Mouse (Mus musculus): ENCODE data around the gene Zfp57. TPM values are rescaled to one million over a fixed set of nuclear protein-coding genes. Genes with fewer than 3 reads are reported as not detected.
A peak's percentile ranks its signal among the peaks of the same experiment; 100 is the strongest.

Gene Zfp57
- total and polyA plus RNA-seq, 3 experiments = not detected

- DNase-seq (ENCODE audit: low read depth, low spot score) = peak; percentile 76
- no peaks in the 10 kb centered on the region for H3K27me3 ChIP-seq (ENCODE audit: control insufficient read depth in 1 of 2, insufficient read depth in 2 of 2, low read length in 2 of 2)
- no peaks in the 10 kb centered on the region for H3K79me2 ChIP-seq (ENCODE audit: control insufficient read depth, insufficient read depth, low read length, poor library complexity)
- H3K27ac ChIP-seq (ENCODE audit: control insufficient read depth, low read depth, low read length) = peak overlapping the region; percentile 81
- no peaks in the 10 kb centered on the region for H3K9me3 ChIP-seq (replicated peaks; ENCODE audit: insufficient read depth, low read length)
- no peak overlapping the region for H3K9ac ChIP-seq (ENCODE audit: control insufficient read depth, low read depth, low read length, poor library complexity, severe bottlenecking)
- H3K4me1 ChIP-seq (ENCODE audit: control insufficient read depth in 1 of 2, insufficient read depth in 2 of 2, low read length in 2 of 2) = peaks cover 3 to 8% of the 10 kb centered on the region in 2 experiments; a peak in 2 of 4 replicates
- H3K4me3 ChIP-seq (ENCODE audit: control insufficient read depth in 1 of 2, insufficient read depth in 1 of 2, low read depth in 2 of 2, low read length in 2 of 2) = peak overlapping the region in 1 of 2 experiments; percentile 10; a peak in 1 of 4 replicates
- TF ChIP-seq BHLHE40 (IDR thresholded peaks at IDR 0.05; ENCODE audit: borderline replicate concordance, low read depth, low read length) (peak; percentile 79; the same call in 1 of the 2 replicates), USF1 (IDR thresholded peaks at IDR 0.05; ENCODE audit: low read depth, low read length) (peak; percentile 80), ELF1 (IDR thresholded peaks at IDR 0.05; ENCODE audit: low read depth, low read length) (peak; percentile 45; the same call in 1 of the 2 replicates), MAX (IDR thresholded peaks at IDR 0.05; ENCODE audit: low read length) (peak; percentile 53; the same call in 1 of the 2 replicates), ETS1 (IDR thresholded peaks at IDR 0.05; ENCODE audit: low read depth, low read length) (peak; percentile 77; the same call in 1 of the 2 replicates), GATA1 (IDR thresholded peaks at IDR 0.05; ENCODE audit: low read depth, low read length) (peak; percentile 91), POLR2AphosphoS5 (IDR thresholded peaks at IDR 0.05; ENCODE audit: borderline replicate concordance, low read depth, low read length) (no peak), SIN3A (IDR thresholded peaks at IDR 0.05; ENCODE audit: low read length) (peak; percentile 61), TCF12 (IDR thresholded peaks at IDR 0.05; ENCODE audit: low read depth, low read length) (peak; percentile 87), SMC3 (IDR thresholded peaks at IDR 0.05; ENCODE audit: low read depth, low read length) (no peak), EP300 (IDR thresholded peaks at IDR 0.05; ENCODE audit: low read depth in 1 of 2, low read length in 2 of 2) (peak; percentile 88 to 92), MAZ (IDR thresholded peaks at IDR 0.05; ENCODE audit: low read depth, low read length) (no peak), TAL1 (IDR thresholded peaks at IDR 0.05; ENCODE audit: low read length) (peak; percentile 8; the same call in 1 of the 2 replicates), RCOR1 (IDR thresholded peaks at IDR 0.05; ENCODE audit: low read depth, low read length) (peak; percentile 76; the same call in 1 of the 2 replicates)
- peaks cover 0 to 11% of the 10 kb centered on the region in 2 experiments; a peak in 2 of 4 replicates for H3K36me3 ChIP-seq (ENCODE audit: control insufficient read depth in 1 of 2, insufficient read depth in 2 of 2, low read length in 2 of 2)
Observed at GRCm38 (mm10) chr17:36992336-36993104, 8.4 kb upstream of the Zfp57 start.

DNA sequence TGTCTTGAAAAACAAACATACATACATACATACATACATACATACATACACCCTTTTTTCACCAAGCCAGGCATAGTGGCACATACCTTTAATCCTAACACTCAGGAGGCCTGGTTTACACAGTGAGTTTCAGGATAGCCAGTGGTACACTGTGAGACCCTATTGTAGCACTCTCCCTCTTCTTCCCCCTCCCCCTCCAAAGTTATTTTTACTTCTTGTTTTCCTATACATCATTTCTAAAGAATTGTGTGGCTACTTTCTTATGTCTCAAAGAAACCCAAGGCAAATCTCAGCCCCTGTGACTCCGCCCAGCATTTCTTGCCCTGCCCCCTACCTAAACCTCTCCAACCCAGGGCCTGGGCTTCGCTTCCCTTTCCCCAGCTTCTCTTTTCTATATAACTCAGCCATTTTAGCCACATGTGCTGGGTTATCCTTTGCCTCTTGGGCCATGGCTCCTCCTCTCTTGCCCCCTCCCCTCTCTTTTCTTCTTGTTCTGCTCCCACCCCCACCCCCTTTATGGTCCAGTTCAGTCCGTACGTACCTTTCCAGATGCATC is 7.1 kb upstream of the Zfp57 start:
- peaks cover 3 to 8% of the 10 kb centered on the region in 2 experiments; a peak in 2 of 4 replicates for H3K4me1 ChIP-seq (ENCODE audit: control insufficient read depth in 1 of 2, insufficient read depth in 2 of 2, low read length in 2 of 2)
- TF ChIP-seq ZNF384 (IDR thresholded peaks at IDR 0.05; ENCODE audit: low read depth, low read length) = no peak
- no peak for TF ChIP-seq CHD1 (IDR thresholded peaks at IDR 0.05; ENCODE audit: low read depth, low read length)
- TF ChIP-seq E2F4 (IDR thresholded peaks at IDR 0.05; ENCODE audit: borderline replicate concordance, low read depth, low read length) = no peak
- no peak for TF ChIP-seq CHD2 (IDR thresholded peaks at IDR 0.05; ENCODE audit: low read length)
- TF ChIP-seq SMC3 (IDR thresholded peaks at IDR 0.05; ENCODE audit: low read depth, low read length) = no peak
- TF ChIP-seq USF2 (IDR thresholded peaks at IDR 0.05; ENCODE audit: borderline replicate concordance in 1 of 2, insufficient read depth in 1 of 2, low read depth in 1 of 2, low read length in 2 of 2) = no peak
- no peak for TF ChIP-seq MAZ (IDR thresholded peaks at IDR 0.05; ENCODE audit: low read depth, low read length)
- no peak for TF ChIP-seq JUND (IDR thresholded peaks at IDR 0.05; ENCODE audit: low read depth, low read length)
- no peak for TF ChIP-seq TCF12 (IDR thresholded peaks at IDR 0.05; ENCODE audit: low read depth, low read length)
- no peak for TF ChIP-seq ZC3H11A (IDR thresholded peaks at IDR 0.05; ENCODE audit: low read depth, low read length)
- no peak for TF ChIP-seq KAT2A (conservative IDR thresholded peaks at IDR 0.05; ENCODE audit: low read depth, low read length)
- no peak for TF ChIP-seq NELFE (IDR thresholded peaks at IDR 0.05; ENCODE audit: low read depth, low read length)
- TF ChIP-seq BHLHE40 (IDR thresholded peaks at IDR 0.05; ENCODE audit: borderline replicate concordance, low read depth, low read length) = no peak
- no peak overlapping the region for H3K27ac ChIP-seq (ENCODE audit: control insufficient read depth, low read depth, low read length)
- H3K36me3 ChIP-seq (ENCODE audit: control insufficient read depth in 1 of 2, insufficient read depth in 2 of 2, low read length in 2 of 2) = peaks cover 0 to 11% of the 10 kb centered on the region in 2 experiments; a peak in 2 of 4 replicates
- H3K79me2 ChIP-seq (ENCODE audit: control insufficient read depth, insufficient read depth, low read length, poor library complexity) = no peaks in the 10 kb centered on the region
- no peaks in the 10 kb centered on the region for H3K27me3 ChIP-seq (ENCODE audit: control insufficient read depth in 1 of 2, insufficient read depth in 2 of 2, low read length in 2 of 2)
- peak; percentile 18 for DNase-seq (ENCODE audit: low read depth, low spot score)
- no peak overlapping the region for H3K9ac ChIP-seq (ENCODE audit: control insufficient read depth, low read depth, low read length, poor library complexity, severe bottlenecking)
- no peaks in the 10 kb centered on the region for H3K9me3 ChIP-seq (replicated peaks; ENCODE audit: insufficient read depth, low read length)
- H3K4me3 ChIP-seq (ENCODE audit: control insufficient read depth in 1 of 2, insufficient read depth in 1 of 2, low read depth in 2 of 2, low read length in 2 of 2) = no peak overlapping the region

All from MEL (cell line).